Mouse (Mus musculus) CD4-positive, CD25-positive, alpha-beta regulatory T cell, adult 2 months (primary cell): ENCODE measurements around the gene Ddx5.

Experiments
- DNase-seq: peaks from one replicate; pipeline ENCODE4 v3.0.0-alpha.2; 2012; ENCODE audit warnings: low read depth, low spot score

Gene Ddx5

DNA sequence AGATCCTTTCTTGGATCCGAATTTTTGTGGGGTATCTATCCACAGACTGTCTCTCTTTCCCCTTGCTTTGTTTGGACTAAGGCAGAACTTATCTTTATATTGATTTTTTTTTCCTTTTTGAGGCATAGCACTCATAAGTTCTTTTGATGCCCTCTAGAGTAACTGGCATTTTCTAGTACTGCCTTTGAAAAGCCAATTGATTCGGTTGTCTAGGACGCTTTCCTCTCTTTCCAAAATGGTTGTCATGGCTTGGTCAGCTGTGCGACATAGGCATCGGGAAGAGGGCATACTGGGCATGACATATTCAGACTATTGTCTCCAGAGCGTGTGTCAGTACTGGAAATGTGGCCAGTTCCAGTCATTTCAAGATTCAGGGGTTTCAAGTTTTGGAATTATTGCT lies 664 bp upstream of the Ddx5 start:
- DNase-seq = peak; percentile 40

DNA sequence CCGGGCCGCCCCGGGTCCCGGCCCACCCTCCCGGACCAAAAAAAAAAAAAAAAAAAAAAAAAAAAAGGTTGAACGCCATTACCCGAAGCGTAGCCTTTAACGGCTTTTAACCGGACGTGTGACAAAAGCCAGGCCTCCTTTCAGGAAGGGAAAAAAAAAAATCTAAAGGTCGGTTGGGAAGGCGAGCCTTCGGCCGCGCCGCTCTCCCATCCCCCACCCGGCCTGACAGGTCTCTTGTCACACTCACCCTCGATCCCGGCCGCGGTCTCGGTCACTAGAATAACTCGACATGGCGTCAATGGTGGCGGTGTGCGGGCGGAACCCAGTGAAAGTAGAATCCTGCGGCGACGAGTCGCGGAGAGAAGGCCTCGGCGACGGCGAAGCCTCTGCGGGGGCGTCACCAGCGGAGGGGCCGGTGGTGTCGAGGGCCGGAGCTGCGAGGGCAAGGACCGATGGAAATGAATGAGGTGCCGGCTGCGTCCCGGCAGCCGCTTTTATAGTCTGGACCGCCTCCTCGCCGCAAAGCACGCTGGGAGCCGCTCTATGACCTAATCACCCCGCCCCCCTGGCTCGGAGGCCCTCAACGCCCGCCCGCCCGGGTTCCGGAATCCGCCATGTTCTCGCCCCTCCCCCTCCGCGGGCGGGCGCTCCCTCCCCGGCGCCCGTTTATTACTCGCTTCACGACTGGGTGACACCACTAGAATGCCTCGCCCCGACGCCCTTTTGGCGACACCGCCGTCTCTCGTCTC lies 785 bp downstream of the Ddx5 start:
- DNase-seq = peak; percentile 99

DNA sequence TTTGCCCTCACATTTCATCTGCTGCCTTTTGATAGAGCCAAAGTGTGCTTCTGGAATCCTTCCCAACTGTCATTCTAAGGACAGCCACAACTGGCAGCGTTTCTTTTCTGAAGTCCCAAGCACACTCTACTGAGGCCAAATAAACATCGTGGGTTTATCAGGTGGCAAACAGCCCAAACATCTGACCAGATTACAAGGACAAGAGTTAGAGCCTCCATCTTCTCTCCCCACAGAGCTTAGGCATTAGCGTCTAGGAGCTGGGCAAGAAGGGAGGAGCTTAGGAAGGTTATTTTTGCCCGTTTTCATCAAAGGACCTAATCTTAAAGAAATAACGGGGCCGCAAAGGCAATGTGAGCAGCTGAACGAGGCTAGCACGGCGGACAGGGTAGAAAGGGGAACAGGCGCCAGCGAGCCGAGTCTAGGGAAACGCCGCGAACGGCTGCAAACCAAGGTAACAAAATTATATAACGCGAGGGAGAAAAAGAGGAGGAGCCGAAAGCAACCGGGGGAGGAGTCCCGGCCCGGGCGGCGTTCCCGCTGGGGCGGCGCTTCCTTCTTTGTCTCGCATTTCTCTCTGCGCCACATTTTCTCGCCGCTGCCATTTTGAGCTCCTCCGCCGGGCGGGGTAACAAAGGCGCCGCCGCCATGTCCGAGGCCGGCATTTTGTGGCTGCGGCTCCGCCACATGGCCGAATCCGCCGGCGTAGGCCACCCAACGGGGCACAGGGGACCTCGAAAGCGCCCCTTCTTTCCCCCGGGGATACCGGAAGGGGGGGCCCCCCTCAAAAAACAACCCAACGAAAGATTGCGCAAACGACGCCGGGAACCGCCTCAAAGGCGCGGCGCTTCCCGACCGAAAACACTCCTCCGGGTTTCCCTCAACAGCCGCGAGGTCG lies 1.6 kb downstream of the Ddx5 start:
- DNase-seq = peak; percentile 91

DNA sequence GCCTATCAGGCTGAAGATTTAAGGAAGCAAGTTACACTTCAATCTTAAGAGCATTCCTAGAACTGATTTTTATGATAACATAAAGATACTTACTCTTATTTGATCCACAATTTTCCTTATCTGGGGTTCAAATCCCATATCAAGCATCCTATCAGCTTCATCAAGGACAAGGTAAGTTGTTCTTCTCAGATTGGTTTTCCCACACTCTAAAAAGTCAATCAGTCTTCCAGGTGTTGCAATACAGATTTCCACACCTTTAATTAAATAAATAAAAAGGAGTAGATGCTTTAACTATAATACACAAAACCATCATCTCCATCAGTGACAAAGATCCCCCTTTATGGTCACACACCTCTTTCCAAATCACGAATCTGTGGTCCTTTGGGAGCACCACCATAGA lies 3.9 kb downstream of the Ddx5 start:
- DNase-seq = no peak

DNA sequence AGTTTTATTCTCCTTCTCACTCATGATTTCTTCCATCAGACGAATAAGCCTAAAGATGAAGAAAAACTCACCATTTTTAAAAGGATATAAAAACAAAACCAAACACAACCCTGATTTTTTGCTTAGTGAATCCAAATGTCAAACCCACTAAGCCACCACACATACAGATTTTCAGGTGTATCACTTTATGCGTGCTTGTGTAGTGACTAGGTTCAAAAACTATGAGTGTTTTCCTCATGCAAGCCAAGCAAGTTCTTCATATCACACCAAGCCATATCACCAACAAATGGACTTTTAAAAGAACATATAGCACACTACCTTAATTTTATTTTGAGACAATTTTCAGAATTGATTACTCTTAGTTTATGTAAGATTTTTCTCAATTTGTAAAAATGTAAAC lies 4.5 kb downstream of the Ddx5 start:
- peak; percentile 43 for DNase-seq

DNA sequence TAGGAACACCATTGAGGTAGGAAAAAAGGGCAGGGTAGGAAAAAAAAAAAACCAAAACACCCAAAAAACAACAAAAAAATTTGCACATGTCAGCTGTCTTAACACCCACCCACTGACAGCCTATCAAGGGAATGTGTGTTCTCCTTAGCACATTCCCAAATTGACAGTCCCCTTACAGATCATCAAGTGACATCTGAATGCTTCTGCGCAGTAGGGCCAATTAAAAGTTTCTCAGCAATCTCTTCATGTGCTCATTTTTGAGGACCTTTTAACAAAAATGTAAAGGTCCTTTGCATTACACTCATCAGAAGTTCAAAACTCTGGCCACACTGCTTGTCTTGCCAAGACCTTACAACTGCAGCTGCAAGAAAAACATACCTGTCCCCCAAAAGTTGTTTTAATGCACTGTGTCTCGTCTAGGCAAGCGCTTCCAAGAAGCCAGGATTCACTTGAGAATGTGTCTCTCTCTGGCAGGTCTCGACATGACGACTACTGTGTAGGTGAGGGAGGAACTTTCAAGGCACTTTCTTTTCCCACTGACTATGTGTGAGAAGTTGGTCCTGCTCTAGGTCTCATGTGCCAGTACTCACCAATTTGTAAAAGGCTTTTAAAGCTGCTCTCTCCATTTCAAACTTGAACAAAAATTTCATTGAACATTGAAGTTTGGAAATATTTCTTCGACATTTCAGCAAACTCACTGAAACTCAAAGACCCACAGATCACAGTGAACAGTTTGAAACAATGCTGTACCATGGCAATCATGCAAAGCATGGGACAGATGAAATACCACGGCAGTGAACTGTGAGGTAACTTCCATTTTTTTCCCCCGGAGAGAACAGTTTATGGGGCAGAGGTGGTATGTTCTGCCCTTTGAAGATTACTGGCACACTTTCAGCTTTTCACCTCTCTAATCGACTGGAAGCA lies 5.9 kb downstream of the Ddx5 start:
- peak; percentile 60 for DNase-seq

DNA sequence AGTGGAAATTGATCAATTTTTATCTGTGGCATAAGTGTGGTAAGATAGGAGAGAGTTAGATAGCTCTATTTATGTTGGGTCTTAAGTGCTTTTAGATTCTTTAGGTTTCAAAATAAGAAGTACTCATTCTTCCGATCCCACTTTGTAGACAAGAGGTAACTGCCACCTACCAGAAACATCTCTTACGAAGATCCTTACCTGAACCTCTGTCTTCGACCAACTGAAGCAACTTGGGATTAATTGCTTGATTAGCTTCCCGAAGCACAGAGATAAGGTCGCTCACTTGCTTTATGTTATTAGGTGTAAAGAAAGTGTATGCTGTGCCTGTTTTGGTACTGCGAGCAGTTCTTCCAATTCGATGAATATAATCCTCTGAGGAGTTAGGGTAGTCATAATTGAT lies 6.7 kb downstream of the Ddx5 start:
- peak; percentile 35 for DNase-seq

DNA sequence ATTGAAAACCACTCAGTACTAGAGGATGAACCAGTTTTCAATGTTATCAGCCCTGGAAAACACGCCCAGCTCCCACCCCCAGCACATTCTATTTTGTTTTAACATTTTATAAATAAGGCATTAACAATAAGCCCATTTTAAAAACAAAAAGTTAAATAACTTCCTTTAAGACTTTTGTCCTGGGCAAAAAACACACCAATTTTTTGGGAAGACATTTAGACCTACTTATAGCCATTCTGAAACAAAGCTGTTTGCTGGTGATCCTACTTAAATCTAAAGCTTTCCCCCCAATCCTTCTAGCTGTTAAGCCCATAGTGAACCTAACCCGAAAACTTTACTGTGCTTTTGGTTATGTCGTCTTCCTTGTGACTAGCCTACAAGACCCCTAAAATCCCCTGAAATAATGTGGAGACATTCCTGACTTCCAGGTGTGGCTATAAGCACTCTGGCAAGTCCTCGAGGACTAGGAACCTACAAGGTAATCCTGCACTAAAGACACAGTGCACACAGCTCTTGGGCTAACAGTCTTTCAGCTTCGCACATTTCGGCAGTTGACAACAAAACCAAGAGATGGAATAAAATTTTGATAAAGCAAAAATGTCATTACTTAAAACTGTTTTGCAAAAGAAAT lies 8.3 kb downstream of the Ddx5 start:
- peak; percentile 49 for DNase-seq

DNA sequence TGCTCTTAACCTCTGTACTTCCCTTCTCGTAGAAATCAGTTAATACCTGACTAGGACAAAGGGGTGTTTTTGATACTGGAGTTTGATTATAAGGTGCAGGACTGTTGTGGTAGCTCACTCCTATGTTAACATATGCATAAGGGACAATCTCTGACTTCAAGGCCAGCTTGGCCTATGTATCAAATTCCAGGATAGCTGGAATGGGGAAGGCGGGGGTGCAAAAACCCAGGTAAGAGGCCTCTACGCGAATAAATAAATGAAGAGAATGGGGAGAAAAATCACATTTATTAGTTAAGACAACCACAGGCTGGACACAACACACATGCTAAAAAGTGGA lies 8.9 kb downstream of the Ddx5 start:
- no peak for DNase-seq

DNA sequence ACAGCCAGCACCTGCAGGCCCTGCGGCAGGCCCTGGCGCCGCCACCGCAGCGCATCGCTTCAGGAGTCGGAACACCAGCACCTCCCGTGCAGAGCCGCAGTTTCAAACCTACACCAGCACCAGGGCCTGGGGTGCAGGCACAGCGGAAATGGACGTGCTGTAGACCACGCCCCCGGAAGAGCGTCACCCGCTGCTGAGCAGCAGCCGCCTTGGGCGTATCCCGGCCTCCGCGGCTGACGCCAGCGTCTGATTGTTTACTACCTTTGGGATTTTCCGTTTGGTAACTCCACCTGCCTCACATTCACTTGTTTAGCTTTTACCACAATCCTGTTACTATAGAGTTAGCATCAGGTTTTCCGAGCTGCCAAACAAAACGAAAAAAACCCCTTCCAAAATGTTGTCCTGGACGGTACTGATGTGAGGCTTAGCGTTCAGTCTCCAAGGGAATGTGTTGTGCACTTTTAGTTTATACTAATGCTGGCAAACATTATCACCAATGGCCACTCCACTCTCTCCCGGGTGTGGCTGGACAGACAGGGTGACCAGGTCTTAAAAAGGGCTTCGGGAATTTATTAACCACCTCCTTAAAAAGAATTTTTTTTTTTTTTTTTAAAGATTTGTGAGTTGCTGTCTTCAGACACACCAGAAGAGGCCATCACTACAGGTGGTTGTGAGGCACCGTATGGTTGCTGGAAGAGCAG lies 9.4 kb downstream of the Ddx5 start, which contains the start of gene Polg2:
TSS of gene Polg2 (minus strand) at position 150 of the 701 bp plus-strand sequence.
- DNase-seq = peak; percentile 99

DNA sequence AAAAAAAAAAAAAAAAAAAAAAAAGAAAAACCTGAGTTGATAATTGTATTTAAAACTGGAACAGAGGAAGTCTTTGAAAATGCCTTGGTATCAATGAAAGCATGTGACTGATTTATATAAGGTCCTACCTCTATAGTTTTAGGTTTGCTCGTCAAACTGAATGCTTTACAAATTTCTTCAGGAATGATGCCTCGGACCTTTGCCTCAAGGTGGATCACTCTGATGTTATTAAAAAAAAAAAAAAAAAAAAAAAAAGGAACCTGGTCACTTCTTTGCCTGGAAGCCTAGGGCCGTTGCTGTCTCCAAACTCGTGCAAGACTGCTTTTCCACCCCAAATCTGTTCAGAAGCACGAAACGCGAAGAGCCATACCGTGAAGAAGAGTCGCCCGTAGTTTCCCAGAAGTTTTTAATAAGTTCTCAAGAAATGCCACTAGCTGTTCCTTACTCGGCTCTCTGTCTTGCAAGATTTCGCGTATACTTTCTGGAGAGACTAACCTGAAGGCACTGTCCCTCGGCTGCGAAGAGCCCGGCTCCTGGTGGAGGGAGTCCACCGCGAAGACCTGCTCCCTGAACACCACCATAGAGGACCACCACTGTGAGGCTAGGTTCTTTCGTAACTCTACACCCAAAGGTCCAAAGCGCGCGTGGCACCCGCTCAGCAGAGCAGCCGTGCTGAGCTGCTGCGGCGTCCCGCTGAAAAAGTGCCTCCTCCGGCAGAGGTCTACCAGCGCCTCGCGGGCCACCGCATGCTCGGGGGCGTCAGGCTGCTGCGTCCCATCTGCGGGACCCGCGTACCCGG lies 10.2 kb downstream of the Ddx5 start:
- no peak for DNase-seq

DNA sequence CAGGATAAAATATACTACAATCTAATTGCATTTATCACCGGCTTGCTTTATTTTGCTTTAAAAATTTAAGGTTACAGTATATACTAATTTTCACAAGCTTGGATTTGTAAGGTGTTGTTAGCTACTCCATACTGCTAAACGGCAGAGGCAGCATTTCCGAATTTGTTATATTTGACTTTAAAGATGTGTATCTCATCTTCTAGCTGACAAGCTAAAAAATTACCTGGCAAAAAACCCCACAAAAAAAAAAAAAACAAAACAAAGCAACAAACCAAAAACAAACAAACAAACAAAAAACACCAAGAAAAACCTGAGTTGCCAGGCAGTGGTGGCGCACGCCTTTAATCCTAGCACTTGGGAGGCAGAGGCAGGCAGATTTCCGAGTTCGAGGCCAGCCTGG lies 10.9 kb downstream of the Ddx5 start:
- peak; percentile 37 for DNase-seq

DNA sequence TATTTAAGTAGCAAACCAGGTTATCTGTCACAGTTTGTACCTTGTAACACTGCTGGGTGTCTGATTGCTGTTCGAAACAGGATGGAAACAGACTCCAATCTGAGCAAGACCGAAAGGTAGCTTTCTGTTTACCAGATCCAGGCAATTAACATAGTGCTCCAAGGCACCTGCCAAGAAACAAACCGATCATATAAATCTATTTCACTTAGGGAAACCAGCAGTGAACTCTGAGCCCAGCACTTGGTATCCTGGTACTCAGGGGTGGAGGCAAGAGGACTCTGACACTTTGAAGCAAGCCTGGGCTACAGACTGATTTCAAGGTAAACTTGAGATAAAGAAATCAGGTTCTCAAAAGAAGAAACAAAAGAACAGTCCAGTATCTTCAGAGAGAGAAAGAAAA lies 11.6 kb downstream of the Ddx5 start:
- DNase-seq = peak; percentile 31

DNA sequence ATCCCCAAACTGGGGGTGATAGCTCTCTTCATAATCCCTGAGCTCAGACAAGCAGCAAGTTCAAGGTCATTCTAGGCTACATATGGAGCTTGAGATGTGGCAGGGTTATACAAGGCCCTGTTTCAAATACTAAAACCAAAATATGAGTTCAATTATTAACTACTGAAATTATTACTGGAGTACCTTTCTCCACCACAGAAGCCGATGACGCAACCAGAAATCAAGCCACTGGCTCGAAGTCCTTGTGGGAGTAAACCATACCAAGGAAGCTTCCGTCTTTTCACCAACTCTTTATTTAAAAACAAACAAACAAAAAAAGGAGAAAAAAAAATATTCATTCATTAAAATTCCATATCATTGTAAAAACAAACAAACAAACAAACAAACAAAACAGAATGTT lies 12.0 kb downstream of the Ddx5 start:
- DNase-seq = no peak

DNA sequence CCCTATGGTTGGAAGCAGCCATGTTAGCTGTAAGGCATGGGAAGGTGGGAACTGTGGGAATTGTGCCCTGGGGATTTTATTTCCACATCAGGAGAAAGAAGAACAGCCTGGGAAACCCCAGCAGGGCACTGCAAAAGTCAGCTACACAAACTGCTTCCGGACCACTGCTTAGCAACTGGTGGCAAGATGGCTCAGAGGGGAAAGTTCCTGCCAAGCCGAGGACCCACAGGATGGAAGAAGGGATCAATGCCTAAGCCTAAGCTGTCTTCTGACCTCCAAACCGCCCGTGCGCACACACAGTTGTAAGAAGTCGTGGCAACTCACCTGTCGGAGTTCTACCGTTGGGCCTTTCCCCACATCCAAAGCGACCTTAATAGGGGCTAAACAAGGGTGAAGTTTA lies 15.9 kb downstream of the Ddx5 start:
- DNase-seq = no peak

DNA sequence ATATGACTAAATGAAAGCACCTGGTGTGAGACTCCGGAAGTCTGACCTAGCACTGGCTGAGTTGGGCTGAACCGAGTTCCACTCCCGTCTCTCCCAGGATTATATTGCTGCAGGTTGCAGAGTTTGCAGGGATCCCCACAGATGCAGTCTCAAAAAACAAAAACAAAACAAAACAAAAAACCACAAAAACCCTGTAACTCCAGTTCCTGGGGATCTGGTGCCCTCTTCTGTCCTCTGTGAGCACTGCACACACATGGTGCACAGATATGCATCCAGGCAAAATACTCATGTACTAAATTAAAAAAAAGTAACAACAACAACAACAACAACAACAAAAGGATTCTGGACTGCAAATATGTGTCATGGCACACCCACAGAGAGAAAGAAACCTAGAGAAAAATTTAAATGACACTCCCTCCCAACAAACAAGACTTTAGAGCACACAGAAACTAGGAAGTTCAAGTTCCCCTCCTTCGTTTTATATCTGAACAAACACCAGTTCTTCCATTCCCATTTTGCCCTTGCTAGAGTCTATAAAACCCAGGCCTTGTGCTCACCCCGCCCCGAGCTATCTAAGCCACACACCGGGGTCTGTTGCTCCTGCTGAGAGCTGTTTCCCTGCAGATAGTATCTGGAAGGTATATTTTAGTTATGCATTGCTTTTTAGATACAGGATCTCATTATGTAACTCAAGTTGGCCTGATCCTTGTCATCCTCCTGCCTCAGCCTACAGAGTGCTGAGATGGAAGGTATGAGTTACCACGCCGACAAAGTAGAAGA lies 18.6 kb downstream of the Ddx5 start:
- DNase-seq = peak; percentile 80

DNA sequence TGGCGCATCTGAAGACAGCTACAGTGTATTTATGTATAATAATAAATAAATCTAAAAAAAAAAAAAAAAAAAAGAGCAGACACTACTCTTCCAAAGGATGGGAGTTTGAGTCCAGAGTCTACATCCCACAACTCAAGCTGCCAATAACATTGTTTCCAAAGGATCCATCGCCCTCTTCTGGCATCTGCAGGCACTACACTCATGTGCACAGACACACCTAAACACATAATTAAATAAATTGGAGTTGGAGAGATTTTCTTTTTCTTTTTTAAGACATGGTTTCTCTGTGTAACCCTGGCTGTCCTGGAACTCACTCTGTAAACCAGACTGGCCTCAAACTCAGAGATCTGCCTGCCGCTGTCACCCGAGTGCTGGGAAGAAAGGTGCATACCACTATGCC lies 21.5 kb downstream of the Ddx5 start:
- peak; percentile 46 for DNase-seq

DNA sequence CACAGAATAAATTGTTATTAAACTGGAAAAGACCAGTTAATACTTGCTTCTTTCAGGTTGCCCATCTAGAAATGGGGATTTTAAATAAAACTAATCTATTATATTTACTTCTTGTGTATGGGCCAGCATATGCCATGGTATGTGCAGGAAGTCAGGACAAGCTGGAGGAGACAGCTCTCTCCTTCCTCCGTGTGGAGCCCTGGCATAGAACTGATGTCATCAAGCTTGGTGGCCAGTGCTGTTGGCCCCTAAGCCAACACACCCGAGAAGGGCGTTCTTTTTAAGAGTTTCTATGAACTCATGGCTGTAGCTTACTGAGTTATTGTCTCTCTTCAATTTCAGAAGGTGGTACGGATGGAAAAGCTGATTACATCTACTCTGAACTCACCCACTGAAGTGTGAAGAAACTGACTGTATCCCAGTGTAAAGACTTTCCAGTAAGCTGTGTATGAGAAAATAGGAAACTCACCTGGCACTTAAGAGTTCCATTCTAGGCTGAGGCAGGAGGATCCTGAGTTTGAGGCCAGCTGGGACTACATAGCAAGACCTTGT lies 22.3 kb downstream of the Ddx5 start:
- DNase-seq = no peak

DNA sequence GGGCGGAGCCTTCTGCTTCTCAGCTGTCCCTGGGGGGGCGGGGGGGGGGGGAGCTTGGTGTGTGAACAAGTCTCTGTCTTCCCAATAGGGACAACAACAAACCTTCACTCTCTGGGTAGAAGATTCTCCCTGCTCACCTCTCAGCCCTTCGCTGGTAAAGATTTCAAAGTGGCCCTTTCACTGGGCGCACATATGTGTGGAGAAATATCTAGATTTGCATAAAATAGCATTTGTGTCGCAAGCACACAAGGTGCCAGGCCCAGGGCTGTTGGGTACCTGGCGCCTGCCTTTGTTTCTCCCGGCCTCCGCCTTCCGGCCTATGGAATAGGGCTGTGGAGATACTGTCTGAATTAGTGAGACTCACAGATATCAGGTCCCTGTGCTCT lies 26.2 kb downstream of the Ddx5 start:
- DNase-seq = no peak
